Mouse (Mus musculus): Measurements from ENCODE around the gene Gjb5. TPM values are rescaled to one million over a fixed set of nuclear protein-coding genes. Genes with fewer than 3 reads are reported as not detected.

The Gjb5 gene
- polyA plus RNA-seq, 1 experiment from 2014 or later: 0.10 TPM

DNA sequence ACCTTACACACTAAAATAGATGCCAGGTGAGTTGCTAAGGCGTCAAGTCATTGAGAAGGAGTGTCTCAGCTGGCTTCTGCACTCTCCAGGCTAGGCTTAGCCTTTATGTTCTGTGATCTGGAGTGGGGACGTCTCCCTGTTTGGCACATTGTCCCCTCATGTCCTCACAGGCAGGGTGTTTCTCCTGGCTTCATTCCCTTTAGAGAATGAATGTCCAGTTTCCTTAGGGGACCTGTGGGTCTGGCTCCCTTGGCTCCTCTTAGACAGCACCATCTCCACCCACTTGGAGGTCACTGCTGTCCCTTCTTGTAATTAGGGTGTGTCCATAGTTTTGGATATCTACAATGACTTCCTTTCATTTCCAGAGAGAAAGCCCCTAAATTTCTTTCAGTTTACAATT lies 51.1 kb downstream of the Gjb5 start:
- Histone ChIP-seq H3K4me1 (ENCODE audit: control insufficient read depth, insufficient read depth, low read length) (no peaks in the 10 kb centered on the region), H3K27ac (ENCODE audit: low read depth, low read length) (no peak overlapping the region), H3K4me2 (ENCODE audit: low read length) (no peak overlapping the region), H3K9me3 (replicated peaks; ENCODE audit: control insufficient read depth, low read length) (no peaks in the 10 kb centered on the region), H3K4me3 (ENCODE audit: low read depth, low read length) (no peak overlapping the region), H3K9ac (ENCODE audit: low read length) (no peak overlapping the region), H3K27me3 (replicated peaks; ENCODE audit: control insufficient read depth, insufficient read depth, low read length) (no peaks in the 10 kb centered on the region), H3K36me3 (ENCODE audit: control insufficient read depth, insufficient read depth, low read length) (no peaks in the 10 kb centered on the region)
- DNase-seq (ENCODE audit: low spot score) (no peak), ATAC-seq (no peak)
- WGBS: 65% methylated on average over 2 of the region's 2 CpGs

Other genes starting within 250 kb of the Gjb5 start
- 12.0 and 13.0 TPM in 2 replicates for gene Tmem35b, start 234.5 kb downstream of the Gjb5 start, polyA plus RNA-seq (2014; fragmentation: Nextera tagmentation; extraction: Ambion mirVana)
- gene Dlgap3, start 189.0 kb downstream of the Gjb5 start, polyA plus RNA-seq (2014; fragmentation: Nextera tagmentation; extraction: Ambion mirVana): 8.4 and 10.8 TPM in 2 replicates
- gene Smim12, start 114.4 kb downstream of the Gjb5 start, polyA plus RNA-seq (2014; fragmentation: Nextera tagmentation; extraction: Ambion mirVana): 53.2 and 61.1 TPM in 2 replicates
- 20.9 and 21.4 TPM in 2 replicates for gene Gja4, start 44.1 kb downstream of the Gjb5 start, polyA plus RNA-seq (2014; fragmentation: Nextera tagmentation; extraction: Ambion mirVana)
- gene Gjb3, start 27.3 kb downstream of the Gjb5 start, polyA plus RNA-seq (2014; fragmentation: Nextera tagmentation; extraction: Ambion mirVana): not detected in 2 replicates
- gene Gjb4, start 4.1 kb downstream of the Gjb5 start, polyA plus RNA-seq (2014; fragmentation: Nextera tagmentation; extraction: Ambion mirVana): not detected in 2 replicates